ENCODE assay signal across 11 mouse cellular contexts in genomic region chr4:134469985-134470384, GRCm38 (mm10). TPM values are rescaled to one million over a fixed set of nuclear protein-coding genes. Genes with fewer than 3 reads are reported as not detected.
DNase-seq lines count a peak whose midpoint lies in the region; ATAC-seq and TF ChIP-seq lines count a peak whose summit lies in the region.
"Had no signal": no experiment of that assay in that cellular context is flagged by ENCODE, and none has a peak within 500 bp of the region (broad histone marks: within the 10 kb centered on the region; RNA-seq: fewer than 3 reads in every experiment).

No protein-coding gene starts in this region.

- no peak overlapping the region for H3K27ac ChIP-seq in lung, embryonic 14.5 days (ENCODE audit: low read depth)
- peak overlapping the region; percentile 99 for H3K27ac ChIP-seq in forebrain, embryonic 13.5 days
- H3K27ac ChIP-seq in limb, embryonic 14.5 days (replicated peaks; ENCODE audit: low read depth, low read length) = no peak overlapping the region
- H3K27ac ChIP-seq in neural tube, embryonic 15.5 days (replicated peaks) = peak overlapping the region; percentile 94; the same call in 1 of the 2 replicates
- no peak overlapping the region for H3K27ac ChIP-seq in thymus, adult 2 months (ENCODE audit: control insufficient read depth, insufficient read depth, low read length)
- H3K27ac ChIP-seq: heart, adult 2 months had no signal

- peak overlapping the region; percentile 96 for H3K4me2 ChIP-seq in lung, embryonic 14.5 days
- peak overlapping the region; percentile 92 for H3K4me2 ChIP-seq in forebrain, embryonic 13.5 days
- peak overlapping the region; percentile 81 for H3K4me2 ChIP-seq in limb, embryonic 14.5 days (replicated peaks; ENCODE audit: low read depth, low read length, severe bottlenecking)
- H3K4me2 ChIP-seq in neural tube, embryonic 15.5 days = peak overlapping the region; percentile 91

- H3K9me3 ChIP-seq in lung, embryonic 14.5 days (ENCODE audit: low read depth, low read length) = no peaks in the 10 kb centered on the region
- no peaks in the 10 kb centered on the region for H3K9me3 ChIP-seq in forebrain, embryonic 13.5 days (replicated peaks)
- H3K9me3 ChIP-seq in limb, embryonic 14.5 days (ENCODE audit: control insufficient read depth, low read length) = no peaks in the 10 kb centered on the region
- H3K9me3 ChIP-seq in neural tube, embryonic 15.5 days (replicated peaks) = no peaks in the 10 kb centered on the region

- no peak for DNase-seq in lung, embryonic 14.5 days
- no peak for DNase-seq in lung, postnatal 10 days
- no peak for DNase-seq in limb, embryonic 14.5 days (ENCODE audit: low spot score)
- no peak for DNase-seq in cerebellum, adult 8-10 months
- DNase-seq in adrenal gland, adult 8-10 months = no peak
- no peak for DNase-seq in thymus, adult 2 months
- DNase-seq: heart, adult 2 months had no signal

- H3K36me3 ChIP-seq in lung, embryonic 14.5 days (ENCODE audit: insufficient read depth) = peaks cover 45% of the 10 kb centered on the region
- H3K36me3 ChIP-seq in forebrain, embryonic 13.5 days (ENCODE audit: poor library complexity, severe bottlenecking) = peaks cover 39% of the 10 kb centered on the region
- peaks cover 42% of the 10 kb centered on the region for H3K36me3 ChIP-seq in limb, embryonic 14.5 days (ENCODE audit: control insufficient read depth, insufficient read depth, low read length)
- H3K36me3 ChIP-seq in neural tube, embryonic 15.5 days = peaks cover 31% of the 10 kb centered on the region
- peaks cover 35% of the 10 kb centered on the region for H3K36me3 ChIP-seq in thymus, adult 2 months (ENCODE audit: control insufficient read depth, insufficient read depth, low read length)

- H3K4me3 ChIP-seq in lung, embryonic 14.5 days (ENCODE audit: low read depth, low read length) = peak overlapping the region; percentile 92
- peak overlapping the region; percentile 96 for H3K4me3 ChIP-seq in forebrain, embryonic 13.5 days
- H3K4me3 ChIP-seq in limb, embryonic 14.5 days (replicated peaks; ENCODE audit: low read length) = peak overlapping the region; percentile 86
- peak overlapping the region; percentile 70 for H3K4me3 ChIP-seq in neural tube, embryonic 15.5 days (replicated peaks)
- H3K4me3 ChIP-seq in thymus, adult 2 months (ENCODE audit: control insufficient read depth, insufficient read depth, low read length) = no peak overlapping the region
- H3K4me3 ChIP-seq: heart, adult 2 months had no signal

- 0 out of 2 replicates have a peak, but pooled peaks cover 3% of the 10 kb centered on the region for H3K4me1 ChIP-seq in lung, embryonic 14.5 days (ENCODE audit: insufficient read depth)
- peaks cover 58% of the 10 kb centered on the region for H3K4me1 ChIP-seq in forebrain, embryonic 13.5 days
- H3K4me1 ChIP-seq in limb, embryonic 14.5 days (ENCODE audit: control insufficient read depth, insufficient read depth, low read length) = peaks cover 7% of the 10 kb centered on the region; the same call in 1 of the 2 replicates
- H3K4me1 ChIP-seq in neural tube, embryonic 15.5 days = peaks cover 58% of the 10 kb centered on the region
- peaks cover 18% of the 10 kb centered on the region for H3K4me1 ChIP-seq in thymus, adult 2 months (replicated peaks; ENCODE audit: control insufficient read depth, insufficient read depth, low read length)

- no peak for TF ChIP-seq POLR2A in limb, embryonic 14.5 days (IDR thresholded peaks at IDR 0.05; ENCODE audit: borderline replicate concordance, extremely low read depth, insufficient read depth, insufficient read length)
- TF ChIP-seq POLR2A in thymus, adult 2 months (IDR thresholded peaks at IDR 0.05; ENCODE audit: control insufficient read depth, extremely low read depth, insufficient read depth, low read length, poor library complexity) = no peak

- TF ChIP-seq CTCF in lung, embryonic 14.5 days (IDR thresholded peaks at IDR 0.05; ENCODE audit: low read depth) = no peak
- TF ChIP-seq CTCF in thymus, adult 2 months (IDR thresholded peaks at IDR 0.05; ENCODE audit: borderline replicate concordance, control insufficient read depth, extremely low read depth, insufficient read depth, low read length, poor library complexity) = no peak

- no peaks in the 10 kb centered on the region for H3K27me3 ChIP-seq in lung, embryonic 14.5 days (ENCODE audit: insufficient read depth, low read length)
- H3K27me3 ChIP-seq in forebrain, embryonic 13.5 days = no peaks in the 10 kb centered on the region
- no peaks in the 10 kb centered on the region for H3K27me3 ChIP-seq in limb, embryonic 14.5 days (ENCODE audit: control insufficient read depth, insufficient read depth, low read length)
- no peaks in the 10 kb centered on the region for H3K27me3 ChIP-seq in neural tube, embryonic 15.5 days (replicated peaks)
- no peaks in the 10 kb centered on the region for H3K27me3 ChIP-seq in thymus, adult 2 months (ENCODE audit: control insufficient read depth, insufficient read depth, low read length)
- H3K27me3 ChIP-seq: Patski had no signal

- no peak for ATAC-seq in lung, embryonic 14.5 days (ENCODE audit: insufficient read depth)
- ATAC-seq in forebrain, embryonic 13.5 days = no peak
- ATAC-seq in limb, embryonic 14.5 days (ENCODE audit: low FRiP score, low read depth) = no peak
- ATAC-seq in neural tube, embryonic 15.5 days (ENCODE audit: low FRiP score) = no peak
- ATAC-seq: Patski had no signal

- H3K9ac ChIP-seq in lung, embryonic 14.5 days = peak overlapping the region; percentile 93
- peak overlapping the region; percentile 98 for H3K9ac ChIP-seq in forebrain, embryonic 13.5 days
- H3K9ac ChIP-seq in limb, embryonic 14.5 days (ENCODE audit: low read depth, low read length, severe bottlenecking) = 0 out of 2 replicates have a peak overlapping the region, but pooled peaks have one; percentile 84
- peak overlapping the region; percentile 83 for H3K9ac ChIP-seq in neural tube, embryonic 15.5 days (replicated peaks)

- 60% methylated on average over 3 of the region's 3 CpGs for WGBS in lung, embryonic 14.5 days
- 26% methylated on average over 3 of the region's 3 CpGs for WGBS in forebrain, embryonic 13.5 days
- 71% methylated on average over 3 of the region's 3 CpGs for WGBS in limb, embryonic 14.5 days
- WGBS in neural tube, embryonic 15.5 days = 22% methylated on average over 3 of the region's 3 CpGs
- WGBS in thymus, adult 2 months = 57% methylated on average over 3 of the region's 3 CpGs

RNA-seq across cellular contexts. Expression of gene Stmn1, which starts 1.9 kb away (rescaled TPM):
- polyA plus RNA-seq in lung, embryonic 14.5 days (2014; fragmentation: Nextera tagmentation; extraction: Ambion mirVana) = 1,723 and 1,772 TPM in 2 replicates
- 6,579 and 6,954 TPM in 2 replicates for polyA plus RNA-seq in forebrain, embryonic 13.5 days (2015; fragmentation: Nextera tagmentation; extraction: Ambion mirVana)
- 246 and 428 TPM in 2 replicates for polyA plus RNA-seq in limb, embryonic 14.5 days (2012; rRNA removed)
- polyA plus RNA-seq in limb, embryonic 14.5 days (2014; fragmentation: Nextera tagmentation; extraction: Ambion mirVana) = 1,273 and 1,449 TPM in 2 replicates
- 4,048 and 4,915 TPM in 2 replicates for polyA plus RNA-seq in neural tube, embryonic 15.5 days (2015; fragmentation: Nextera tagmentation; extraction: Ambion mirVana)
- 10 to 100 TPM; 20.9 to 31.8 (median 30.0) TPM for total RNA-seq in adrenal gland, adult 8-10 months (2022)
- 134 and 274 TPM in 2 replicates for polyA plus RNA-seq in thymus, adult 2 months (2012; rRNA removed)

RNA-seq across cellular contexts. Expression of gene Paqr7, which starts 26.5 kb away (rescaled TPM):
- polyA plus RNA-seq in lung, embryonic 14.5 days (2014; fragmentation: Nextera tagmentation; extraction: Ambion mirVana) = 1.1 TPM in 2 replicates
- 5.5 and 6.0 TPM in 2 replicates for polyA plus RNA-seq in forebrain, embryonic 13.5 days (2015; fragmentation: Nextera tagmentation; extraction: Ambion mirVana)
- polyA plus RNA-seq in limb, embryonic 14.5 days (2012; rRNA removed) = 5.9 and 8.2 TPM in 2 replicates
- polyA plus RNA-seq in limb, embryonic 14.5 days (2014; fragmentation: Nextera tagmentation; extraction: Ambion mirVana) = 2.3 and 2.9 TPM in 2 replicates
- polyA plus RNA-seq in neural tube, embryonic 15.5 days (2015; fragmentation: Nextera tagmentation; extraction: Ambion mirVana) = 30.5 and 35.2 TPM in 2 replicates
- total RNA-seq in adrenal gland, adult 8-10 months (2022) = 10 to 100 TPM; 54.1 to 81.1 (median 71.3) TPM
- polyA plus RNA-seq in thymus, adult 2 months (2012; rRNA removed) = 47.6 and 52.0 TPM in 2 replicates

RNA-seq across cellular contexts. Expression of gene Aunip, which starts 40.8 kb away (rescaled TPM):
- 9.6 and 10.7 TPM in 2 replicates for polyA plus RNA-seq in lung, embryonic 14.5 days (2014; fragmentation: Nextera tagmentation; extraction: Ambion mirVana)
- 10.6 and 11.9 TPM in 2 replicates for polyA plus RNA-seq in forebrain, embryonic 13.5 days (2015; fragmentation: Nextera tagmentation; extraction: Ambion mirVana)
- polyA plus RNA-seq in limb, embryonic 14.5 days (2012; rRNA removed) = 6.7 and 10.3 TPM in 2 replicates
- 3.5 and 3.6 TPM in 2 replicates for polyA plus RNA-seq in limb, embryonic 14.5 days (2014; fragmentation: Nextera tagmentation; extraction: Ambion mirVana)
- 1.8 and 5.4 TPM in 2 replicates for polyA plus RNA-seq in neural tube, embryonic 15.5 days (2015; fragmentation: Nextera tagmentation; extraction: Ambion mirVana)
- total RNA-seq in adrenal gland, adult 8-10 months (2022) = 1 to 10 TPM in 3 of 4 experiments, under 1 TPM in 1; 0.66 to 2.4 (median 2.2) TPM
- 2.1 and 3.8 TPM in 2 replicates for polyA plus RNA-seq in thymus, adult 2 months (2012; rRNA removed)
- polyA plus RNA-seq: heart, adult 2 months; liver, adult 2 months had no signal

Comparison
In these comparisons a context has a peak if more than half of its experiments do, and no peak if none do; other contexts are left out.
1. H3K27ac ChIP-seq: peak in forebrain, embryonic 13.5 days (single experiment) and neural tube, embryonic 15.5 days (single experiment); none in lung, embryonic 14.5 days (single experiment), limb, embryonic 14.5 days (single experiment) and thymus, adult 2 months (single experiment).
2. Peak in every context shown above with its lines, with median percentiles within 50 percentile points of each other: H3K4me2 ChIP-seq and H3K9ac ChIP-seq.